Mouse (Mus musculus) lung, adult 2 months (tissue): ENCODE data around the gene Prpf6. TPM values are rescaled to one million over a fixed set of nuclear protein-coding genes. Genes with fewer than 3 reads are reported as not detected.

ENCODE experiments used
- DNase-seq: peaks from one replicate; pipeline ENCODE4 v3.0.0; 2022
- H3K4me1 ChIP-seq: fragments of 200-500 bp; 2 replicates; pipeline ENCODE4 v1.6.1; 2011; ENCODE audit warnings: low read length; ENCODE audit not compliant: control insufficient read depth, insufficient read depth
- H3K4me3 ChIP-seq: fragments of 200-500 bp; replicated peaks from 2 replicates; pipeline ENCODE3; 2011; ENCODE audit warnings: low read depth, mild to moderate bottlenecking, control low read depth, low read length; ENCODE audit errors: extremely low read depth
- CTCF ChIP-seq: fragments of 200-500 bp; IDR thresholded peaks from 2 replicates; pipeline ENCODE4 v1.5.1; 2011; ENCODE audit warnings: mild to moderate bottlenecking, low read length, control low read depth; ENCODE audit not compliant: insufficient read depth
- POLR2A ChIP-seq: fragments of 200-500 bp; IDR thresholded peaks from 2 replicates; pipeline ENCODE4 v1.6.1; 2011; ENCODE audit warnings: low read depth, mild to moderate bottlenecking, control low read depth, low read length, borderline replicate concordance; ENCODE audit errors: extremely low read depth
- WGBS: fragments of 180-500 bp; shearing (Covaris S2); methylation state at CpG from one replicate; pipeline ENCODE4 v1.1.7; 2018; 5-methylcytosine and 5-hydroxymethylcytosine counted together
- polyA plus RNA-seq: library from polyadenylated mRNA; depleted of rRNA; stranded (reverse); fragments of >200 nt; gene quantifications from 2 replicates; pipeline ENCODE4 v1.2.3, GENCODE M21; 2012; rRNA removed

Prpf6 gene
- polyA plus RNA-seq, 1 experiment, result 21.5 TPM

GRCm38 (mm10) chr2:181691571-181691970, 99.9 kb downstream of the Prpf6 start:
- TF ChIP-seq CTCF (no peak), POLR2A (no peak)
- 64% methylated on average over 4 of the region's 4 CpGs for WGBS
- H3K4me3 ChIP-seq, result no peak overlapping the region
- DNase-seq, result peak; percentile 2
- H3K4me1 ChIP-seq, result peaks cover 2% of the 10 kb centered on the region; the same call in 1 of the 2 replicates

DNA sequence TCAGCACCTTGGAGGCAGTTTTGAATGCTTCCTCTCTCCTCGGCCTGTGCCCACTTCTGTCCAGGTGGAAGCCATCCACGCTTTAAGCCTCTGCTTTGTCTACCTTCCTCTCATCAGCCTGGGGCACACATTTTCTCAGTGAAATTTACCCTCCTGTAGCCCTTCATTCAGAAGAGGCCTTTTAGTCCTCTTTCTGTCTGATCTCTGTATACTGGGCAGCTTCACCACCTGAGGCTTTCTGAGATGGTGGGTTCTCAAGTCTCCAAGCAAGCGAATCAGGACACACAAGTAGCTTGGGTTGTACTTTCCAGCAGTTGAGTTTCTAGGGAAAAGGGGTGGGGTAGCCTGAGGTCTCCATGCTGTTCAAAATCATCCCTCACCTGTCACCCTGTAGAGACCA, 100.6 kb downstream of the Prpf6 start:
- Histone ChIP-seq H3K4me1 (peaks cover 2% of the 10 kb centered on the region; the same call in 1 of the 2 replicates), H3K4me3 (no peak overlapping the region)
- 87% methylated on average over 3 of the region's 3 CpGs for WGBS
- peak; percentile 2 for DNase-seq
- TF ChIP-seq CTCF, result no peak
- no peak for TF ChIP-seq POLR2A

GRCm38 (mm10) chr2:181693339-181694280, 101.9 kb downstream of the Prpf6 start, which contains the start of gene Rgs19:
Gene Rgs19 (minus strand): TSS chr2:181693977.
- TF ChIP-seq POLR2A (peak; percentile 27; the same call in 1 of the 2 replicates), CTCF (no peak)
- peaks cover 2% of the 10 kb centered on the region; the same call in 1 of the 2 replicates for H3K4me1 ChIP-seq
- WGBS, result under 1% methylated on average over 75 of the region's 75 CpGs
- peak; percentile 82 for DNase-seq
- H3K4me3 ChIP-seq, result peak within 1 kb of the TSS; percentile 67

GRCm38 (mm10) chr2:181694581-181694980, 102.9 kb downstream of the Prpf6 start:
- DNase-seq, result no peak
- TF ChIP-seq CTCF (no peak), POLR2A (no peak)
- peaks cover 2% of the 10 kb centered on the region; the same call in 1 of the 2 replicates for H3K4me1 ChIP-seq
- 94% methylated on average over 3 of the region's 3 CpGs for WGBS
- H3K4me3 ChIP-seq, result no peak overlapping the region

DNA sequence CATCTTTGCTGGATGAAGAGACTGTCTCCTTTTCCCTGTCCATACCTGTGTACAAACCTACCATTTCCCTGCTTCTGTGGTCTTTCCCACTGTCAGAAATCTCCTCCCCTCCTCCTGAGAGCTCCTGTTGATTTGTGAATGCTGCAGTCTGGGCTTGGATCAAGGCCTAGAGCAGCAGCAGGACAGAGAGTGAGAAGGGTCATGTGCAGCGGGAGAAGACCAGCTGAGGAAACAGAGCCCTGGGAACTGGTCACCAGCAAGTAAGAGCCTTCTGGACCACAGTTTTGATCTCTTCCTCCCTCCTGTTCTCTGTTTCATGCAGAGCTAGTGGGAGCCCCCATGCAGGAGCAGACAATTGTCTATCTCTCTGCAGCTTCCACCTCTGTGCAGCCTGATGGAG, 104.1 kb downstream of the Prpf6 start:
- 67% methylated on average over 1 of the region's 1 CpGs for WGBS
- DNase-seq, result no peak
- no peak for TF ChIP-seq CTCF
- TF ChIP-seq POLR2A, result no peak
- Histone ChIP-seq H3K4me3 (no peak overlapping the region), H3K4me1 (peaks cover 2% of the 10 kb centered on the region; the same call in 1 of the 2 replicates)

GRCm38 (mm10) chr2:181696801-181697420, 105.2 kb downstream of the Prpf6 start:
- H3K4me1 ChIP-seq, result peaks cover 2% of the 10 kb centered on the region; the same call in 1 of the 2 replicates
- H3K4me3 ChIP-seq, result no peak overlapping the region
- TF ChIP-seq CTCF (no peak), POLR2A (no peak)
- WGBS, result 69% methylated on average over 33 of the region's 33 CpGs
- no peak for DNase-seq

GRCm38 (mm10) chr2:181698241-181698640, 106.6 kb downstream of the Prpf6 start, which contains the start of gene Lkaaear1:
Gene Lkaaear1 (minus strand): TSS chr2:181698442.
- 44% methylated on average over 5 of the region's 5 CpGs for WGBS
- TF ChIP-seq CTCF, result no peak
- no peak for TF ChIP-seq POLR2A
- Histone ChIP-seq H3K4me1 (no peaks in the 10 kb centered on the region), H3K4me3 (no peak within 1 kb of the TSS)
- no peak for DNase-seq

Other genes starting within 250 kb of the Prpf6 start
- 39.0 and 44.0 TPM in 2 replicates for gene Zgpat, start 226.9 kb upstream of the Prpf6 start, polyA plus RNA-seq
- gene Arfrp1, start 226.5 kb upstream of the Prpf6 start, polyA plus RNA-seq, result 29.1 and 42.9 TPM in 2 replicates
- 60.5 and 89.8 TPM in 2 replicates for gene Lime1, start 211.8 kb upstream of the Prpf6 start, polyA plus RNA-seq
- 14.7 and 17.0 TPM in 2 replicates for gene Zbtb46, start 132.4 kb upstream of the Prpf6 start, polyA plus RNA-seq
- not detected in 2 replicates for gene Abhd16b, start 98.7 kb upstream of the Prpf6 start, polyA plus RNA-seq
- gene Tpd52l2, start 94.7 kb upstream of the Prpf6 start, polyA plus RNA-seq, result 44.8 and 47.3 TPM in 2 replicates
- 47.4 and 76.4 TPM in 2 replicates for gene Dnajc5, start 71.4 kb upstream of the Prpf6 start, polyA plus RNA-seq
- 121 and 128 TPM in 2 replicates for gene Uckl1, start 7.0 kb upstream of the Prpf6 start, polyA plus RNA-seq
- 37.1 and 43.7 TPM in 2 replicates for gene Zfp512b, start 935 bp downstream of the Prpf6 start, polyA plus RNA-seq
- 24.1 and 24.5 TPM in 2 replicates for gene Samd10, start 7.3 kb downstream of the Prpf6 start, polyA plus RNA-seq
- gene Gm29797, start 65.2 kb downstream of the Prpf6 start, polyA plus RNA-seq, result not detected in 2 replicates
- 393 and 460 TPM in 2 replicates for gene Sox18, start 79.8 kb downstream of the Prpf6 start, polyA plus RNA-seq
- gene Tcea2, start 88.4 kb downstream of the Prpf6 start, polyA plus RNA-seq, result 9.9 and 15.7 TPM in 2 replicates
- gene Rgs19, start 102.1 kb downstream of the Prpf6 start, polyA plus RNA-seq, result 77.2 and 82.8 TPM in 2 replicates
- not detected in 2 replicates for gene Lkaaear1, start 106.6 kb downstream of the Prpf6 start, polyA plus RNA-seq
- gene Oprl1, start 123.1 kb downstream of the Prpf6 start, polyA plus RNA-seq, result 0.06 and 0.09 TPM in 2 replicates
- 0.02 TPM in 1 of 2 replicates, not detected in the other for gene Myt1, start 171.5 kb downstream of the Prpf6 start, polyA plus RNA-seq
- gene Pcmtd2, start 246.0 kb downstream of the Prpf6 start, polyA plus RNA-seq, result 22.5 and 34.4 TPM in 2 replicates